Mouse (Mus musculus) colon, adult 2 months (tissue): ENCODE data around the gene C1qtnf1. TPM values are rescaled to one million over a fixed set of nuclear protein-coding genes. Genes with fewer than 3 reads are reported as not detected.

Experiments
- polyA plus RNA-seq: library from polyadenylated mRNA; depleted of rRNA; stranded (reverse); fragments of >200 nt; gene quantifications from 2 replicates; pipeline ENCODE4 v1.2.3, GENCODE M21; 2012; rRNA removed

C1qtnf1 gene
- 10.2 and 10.5 TPM in 2 replicates for polyA plus RNA-seq

DNA sequence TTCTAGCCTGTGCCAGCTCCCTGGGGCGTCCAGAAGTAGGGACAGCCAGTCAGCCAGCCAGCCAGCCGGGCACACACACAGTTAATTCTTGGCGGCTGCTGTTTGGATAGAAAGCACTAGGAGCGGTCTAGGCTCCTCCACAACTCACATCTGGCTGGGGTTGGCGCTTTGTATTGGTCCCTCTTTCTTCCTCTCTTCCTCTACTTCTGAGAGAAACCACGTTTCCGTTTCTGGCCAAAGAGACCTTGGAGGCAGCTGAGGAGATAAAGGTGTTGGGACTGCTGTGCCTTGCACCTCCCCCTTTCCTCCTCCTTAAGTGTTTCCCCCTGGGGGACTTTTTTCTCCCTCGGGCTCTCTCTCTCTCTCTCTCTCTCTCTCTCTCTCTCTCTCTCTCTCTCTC, at the start of gene C1qtnf1:
Gene C1qtnf1 (plus strand): TSS at position 218 of the 400 bp plus-strand sequence.

GRCm38 (mm10) chr11:118401760-118402280, 26.2 kb upstream of the C1qtnf1 start, which contains the start of gene Lgals3bp:
Gene Lgals3bp (minus strand): TSS chr11:118402092.

GRCm38 (mm10) chr11:118418834-118419504, 9.0 kb upstream of the C1qtnf1 start, which contains the start of gene Cant1:
Gene Cant1 (minus strand): TSS chr11:118419086.

DNA sequence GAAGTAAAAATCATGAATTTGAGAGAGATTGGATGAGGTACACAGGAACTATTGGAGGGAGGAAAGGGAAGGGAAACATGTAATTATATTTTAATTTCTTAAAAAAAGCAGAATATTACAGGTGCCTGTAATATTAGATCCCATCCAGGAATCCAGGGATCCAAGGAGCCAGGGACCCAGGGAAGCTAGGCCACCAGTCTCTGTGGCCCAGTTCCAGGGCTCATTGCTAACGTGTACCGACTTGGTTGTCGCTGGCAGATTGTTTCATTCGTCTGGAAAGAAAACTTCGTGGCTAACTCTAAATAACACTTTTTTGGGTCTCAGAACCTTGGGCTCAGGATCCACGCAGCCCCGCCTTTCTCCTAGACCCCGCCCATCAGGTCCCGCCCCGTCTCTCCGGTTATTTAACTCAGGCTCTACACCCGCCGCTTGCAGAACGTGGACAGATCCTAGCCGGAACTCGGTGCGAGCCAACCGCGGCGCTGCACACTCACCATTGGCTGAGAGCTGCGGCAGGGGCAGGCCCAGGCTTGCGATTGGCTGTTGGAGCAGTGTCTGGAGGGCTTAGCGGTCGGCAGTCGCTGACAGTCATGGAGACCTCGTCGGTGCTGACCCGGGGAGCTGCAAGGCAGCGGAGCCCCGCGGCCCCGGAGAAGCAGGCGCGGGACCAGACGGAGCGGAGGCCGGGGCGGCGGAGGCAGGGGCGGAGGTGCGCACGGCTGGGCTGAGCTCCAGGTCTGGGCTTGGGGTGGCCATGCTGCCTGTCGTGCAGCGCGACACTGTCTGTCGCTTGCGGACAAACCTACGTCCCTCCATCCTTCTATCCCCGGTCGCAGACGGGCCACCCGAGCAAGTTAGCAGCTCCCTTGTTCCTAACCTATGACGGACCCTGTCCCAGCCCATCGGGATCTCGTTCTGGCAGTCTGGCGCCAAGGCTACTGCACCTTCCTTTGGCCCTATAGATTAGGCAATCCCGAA, 48.7 kb downstream of the C1qtnf1 start, which contains the start of gene Engase:
Gene Engase (plus strand): TSS at position 434 of the 978 bp plus-strand sequence.

Other genes starting within 250 kb of the C1qtnf1 start
- gene Cyth1, start 179.6 kb upstream of the C1qtnf1 start, polyA plus RNA-seq: 27.0 and 28.0 TPM in 2 replicates
- gene Usp36, start 138.0 kb upstream of the C1qtnf1 start, polyA plus RNA-seq: 14.0 and 22.6 TPM in 2 replicates
- gene Cep295nl, start 85.7 kb upstream of the C1qtnf1 start, polyA plus RNA-seq: 0.07 and 0.20 TPM in 2 replicates
- 102 TPM in 2 replicates for gene Timp2, start 72.5 kb upstream of the C1qtnf1 start, polyA plus RNA-seq
- gene Lgals3bp, start 26.1 kb upstream of the C1qtnf1 start, polyA plus RNA-seq: 251 and 312 TPM in 2 replicates
- gene Cant1, start 9.1 kb upstream of the C1qtnf1 start, polyA plus RNA-seq: 251 and 300 TPM in 2 replicates
- 32.4 and 44.6 TPM in 2 replicates for gene Engase, start 48.6 kb downstream of the C1qtnf1 start, polyA plus RNA-seq